Mouse (Mus musculus): ENCODE data around the gene Mfsd13b. TPM values are rescaled to one million over a fixed set of nuclear protein-coding genes. Genes with fewer than 3 reads are reported as not detected.

Mfsd13b gene
- polyA plus RNA-seq, 2 experiments, result 0.36 to 0.55 TPM

GRCm38 (mm10) chr7:120991191-120991590 is 8.9 kb downstream of the Mfsd13b start:
- DNase-seq (ENCODE audit: low spot score) (no peak), ATAC-seq (ENCODE audit: low FRiP score, low read depth) (no peak)
- no peak for TF ChIP-seq POLR2A (IDR thresholded peaks at IDR 0.05; ENCODE audit: borderline replicate concordance, extremely low read depth, insufficient read depth, insufficient read length)
- Histone ChIP-seq H3K36me3 (ENCODE audit: control insufficient read depth, insufficient read depth, low read length) (no peaks in the 10 kb centered on the region), H3K27ac (replicated peaks; ENCODE audit: low read depth, low read length) (no peak overlapping the region), H3K9ac (ENCODE audit: low read depth, low read length, severe bottlenecking) (no peak overlapping the region), H3K4me3 (replicated peaks; ENCODE audit: low read length) (no peak overlapping the region), H3K27me3 (ENCODE audit: control insufficient read depth, insufficient read depth, low read length) (no peaks in the 10 kb centered on the region), H3K4me2 (replicated peaks; ENCODE audit: low read depth, low read length, severe bottlenecking) (no peak overlapping the region), H3K9me3 (ENCODE audit: control insufficient read depth, low read length) (no peaks in the 10 kb centered on the region), H3K4me1 (ENCODE audit: control insufficient read depth, insufficient read depth, low read length) (no peaks in the 10 kb centered on the region)
- 73% methylated on average over 8 of the region's 8 CpGs for WGBS

- H3K4me1 ChIP-seq (ENCODE audit: control insufficient read depth, insufficient read depth, low read length), result no peaks in the 10 kb centered on the region
- 65% methylated on average over 2 of the region's 2 CpGs for WGBS
- no peak for TF ChIP-seq POLR2A (IDR thresholded peaks at IDR 0.05; ENCODE audit: borderline replicate concordance, extremely low read depth, insufficient read depth, insufficient read length)
- H3K4me2 ChIP-seq (replicated peaks; ENCODE audit: low read depth, low read length, severe bottlenecking), result no peak overlapping the region
- ATAC-seq (ENCODE audit: low FRiP score, low read depth) (no peak), DNase-seq (ENCODE audit: low spot score) (no peak)
- H3K9me3 ChIP-seq (ENCODE audit: control insufficient read depth, low read length), result no peaks in the 10 kb centered on the region
- no peak overlapping the region for H3K27ac ChIP-seq (replicated peaks; ENCODE audit: low read depth, low read length)
- H3K27me3 ChIP-seq (ENCODE audit: control insufficient read depth, insufficient read depth, low read length), result no peaks in the 10 kb centered on the region
- H3K4me3 ChIP-seq (replicated peaks; ENCODE audit: low read length), result no peak overlapping the region
- no peak overlapping the region for H3K9ac ChIP-seq (ENCODE audit: low read depth, low read length, severe bottlenecking)
- no peaks in the 10 kb centered on the region for H3K36me3 ChIP-seq (ENCODE audit: control insufficient read depth, insufficient read depth, low read length)
These were observed 16.8 kb downstream of the Mfsd13b start for GRCm38 (mm10) chr7:120999021-120999530.

DNA sequence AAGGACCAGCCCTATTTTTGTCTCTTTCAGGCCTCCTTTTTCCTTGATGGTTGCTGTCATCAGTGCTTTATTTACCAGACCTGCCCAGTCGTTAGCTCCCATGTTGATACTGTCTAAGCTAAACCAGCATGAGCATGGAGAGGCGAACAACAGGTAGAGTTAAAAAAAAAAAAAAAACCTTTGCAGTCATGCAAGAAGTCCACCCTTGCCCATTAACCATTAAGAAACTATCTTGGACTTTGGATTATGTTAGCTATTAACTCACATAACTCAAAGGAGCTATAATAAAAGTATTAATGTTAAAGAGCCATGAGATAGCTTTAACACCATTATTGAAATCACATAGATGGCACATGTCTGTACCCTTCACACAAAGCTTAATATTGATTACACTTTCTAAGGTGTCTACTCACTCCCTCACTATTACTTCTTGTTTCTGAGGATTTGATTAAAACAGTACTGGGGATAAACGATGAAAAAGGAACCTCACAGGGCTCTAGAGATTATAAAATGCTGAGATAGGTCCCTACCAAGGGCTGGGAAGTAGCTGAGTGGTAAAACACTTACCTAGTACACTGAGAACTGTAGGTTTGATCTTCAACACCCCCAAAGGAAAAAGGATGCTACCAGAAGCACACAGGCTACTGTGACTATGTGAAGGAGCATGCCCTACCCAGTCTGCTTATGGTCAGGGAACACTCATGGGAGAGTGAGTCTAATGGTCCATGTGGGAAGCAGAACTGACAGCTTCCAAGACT is 17.9 kb downstream of the Mfsd13b start:
- Histone ChIP-seq H3K4me3 (replicated peaks; ENCODE audit: low read length) (no peak overlapping the region), H3K27me3 (ENCODE audit: control insufficient read depth, insufficient read depth, low read length) (no peaks in the 10 kb centered on the region), H3K4me2 (replicated peaks; ENCODE audit: low read depth, low read length, severe bottlenecking) (no peak overlapping the region), H3K4me1 (ENCODE audit: control insufficient read depth, insufficient read depth, low read length) (no peaks in the 10 kb centered on the region), H3K9me3 (ENCODE audit: control insufficient read depth, low read length) (no peaks in the 10 kb centered on the region), H3K36me3 (ENCODE audit: control insufficient read depth, insufficient read depth, low read length) (no peaks in the 10 kb centered on the region), H3K9ac (ENCODE audit: low read depth, low read length, severe bottlenecking) (no peak overlapping the region), H3K27ac (replicated peaks; ENCODE audit: low read depth, low read length) (no peak overlapping the region)
- ATAC-seq (ENCODE audit: low FRiP score, low read depth) (no peak), DNase-seq (ENCODE audit: low spot score) (no peak)
- WGBS, result 63% methylated on average over 3 of the region's 3 CpGs
- TF ChIP-seq POLR2A (IDR thresholded peaks at IDR 0.05; ENCODE audit: borderline replicate concordance, extremely low read depth, insufficient read depth, insufficient read length), result no peak

DNA sequence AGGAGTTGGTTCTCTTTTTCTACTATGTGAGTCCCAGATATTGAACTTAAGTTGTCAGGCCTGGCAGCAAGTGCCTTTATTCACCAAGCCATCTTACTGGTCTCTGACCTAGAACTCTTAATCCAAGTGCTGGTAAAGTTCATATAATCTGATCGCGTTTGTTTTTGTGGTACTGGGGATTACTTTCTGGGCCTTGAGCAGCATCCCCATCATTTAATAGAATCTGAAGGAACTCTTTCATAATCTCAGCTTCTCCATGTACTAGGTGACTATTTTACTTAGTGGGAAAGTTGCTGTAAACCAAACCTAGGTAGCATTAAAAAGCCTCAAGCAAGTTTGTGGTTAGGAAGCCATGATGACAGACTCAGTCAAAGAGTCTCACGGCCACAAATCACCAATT is 19.6 kb downstream of the Mfsd13b start:
- Histone ChIP-seq H3K36me3 (ENCODE audit: control insufficient read depth, insufficient read depth, low read length) (no peaks in the 10 kb centered on the region), H3K9ac (ENCODE audit: low read depth, low read length, severe bottlenecking) (no peak overlapping the region), H3K4me2 (replicated peaks; ENCODE audit: low read depth, low read length, severe bottlenecking) (no peak overlapping the region), H3K27me3 (ENCODE audit: control insufficient read depth, insufficient read depth, low read length) (no peaks in the 10 kb centered on the region), H3K4me3 (replicated peaks; ENCODE audit: low read length) (no peak overlapping the region), H3K4me1 (ENCODE audit: control insufficient read depth, insufficient read depth, low read length) (no peaks in the 10 kb centered on the region), H3K27ac (replicated peaks; ENCODE audit: low read depth, low read length) (no peak overlapping the region), H3K9me3 (ENCODE audit: control insufficient read depth, low read length) (no peaks in the 10 kb centered on the region)
- ATAC-seq (ENCODE audit: low FRiP score, low read depth) (no peak), DNase-seq (ENCODE audit: low spot score) (no peak)
- TF ChIP-seq POLR2A (IDR thresholded peaks at IDR 0.05; ENCODE audit: borderline replicate concordance, extremely low read depth, insufficient read depth, insufficient read length), result no peak
- WGBS, result 87% methylated on average over 3 of the region's 3 CpGs

- Histone ChIP-seq H3K27ac (replicated peaks; ENCODE audit: low read depth, low read length) (no peak overlapping the region), H3K4me3 (replicated peaks; ENCODE audit: low read length) (no peak overlapping the region), H3K4me2 (replicated peaks; ENCODE audit: low read depth, low read length, severe bottlenecking) (no peak overlapping the region), H3K36me3 (ENCODE audit: control insufficient read depth, insufficient read depth, low read length) (no peaks in the 10 kb centered on the region), H3K9me3 (ENCODE audit: control insufficient read depth, low read length) (no peaks in the 10 kb centered on the region), H3K4me1 (ENCODE audit: control insufficient read depth, insufficient read depth, low read length) (no peaks in the 10 kb centered on the region), H3K9ac (ENCODE audit: low read depth, low read length, severe bottlenecking) (no peak overlapping the region), H3K27me3 (ENCODE audit: control insufficient read depth, insufficient read depth, low read length) (no peaks in the 10 kb centered on the region)
- 79% methylated on average over 5 of the region's 5 CpGs for WGBS
- DNase-seq (ENCODE audit: low spot score) (no peak), ATAC-seq (ENCODE audit: low FRiP score, low read depth) (no peak)
- TF ChIP-seq POLR2A (IDR thresholded peaks at IDR 0.05; ENCODE audit: borderline replicate concordance, extremely low read depth, insufficient read depth, insufficient read length), result no peak
These were observed 20.2 kb downstream of the Mfsd13b start for GRCm38 (mm10) chr7:121002407-121002928.

Measured in limb, embryonic 14.5 days (tissue).